Mouse (Mus musculus) right cerebral cortex, postnatal 25 days (tissue): ENCODE measurements at regions not wholly inside any gene's neighbourhood (a gene's known extent, or its start where the extent isn't known, plus 50 kb on each side); places are given as distances from the start of the nearest gene placed in this dataset.

Source experiments
- DNase-seq: peaks from one replicate; pipeline ENCODE4 v3.0.0; 2022

GRCm38 (mm10) chr17:83918413-83919139 lies 70.8 kb upstream of the Haao start:
- no peak for DNase-seq

- DNase-seq, result no peak
Observed at GRCm38 (mm10) chr17:83917781-83918180, 70.0 kb upstream of the Haao start.

- no peak for DNase-seq
Observed at GRCm38 (mm10) chr17:83916684-83917166, 69.0 kb upstream of the Haao start.

DNA sequence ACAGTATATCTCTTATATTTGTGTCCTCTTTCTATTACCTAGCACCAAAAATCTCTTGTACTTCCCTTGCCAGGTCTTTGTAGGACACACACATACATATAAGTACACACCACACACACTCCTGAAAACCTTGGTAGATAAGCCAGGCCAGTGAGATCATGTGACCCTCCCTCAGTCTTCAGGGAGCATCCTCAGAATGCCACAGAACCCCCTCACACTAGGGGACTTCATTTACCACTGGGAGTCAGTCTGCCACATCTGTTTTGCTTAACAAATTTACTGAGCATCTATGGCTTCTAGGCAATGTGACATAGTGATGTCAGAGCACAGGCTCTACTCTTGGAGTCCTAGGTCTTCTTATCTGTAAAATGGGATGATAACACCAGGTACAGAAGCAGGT lies 67.3 kb upstream of the Haao start:
- DNase-seq, result no peak

DNA sequence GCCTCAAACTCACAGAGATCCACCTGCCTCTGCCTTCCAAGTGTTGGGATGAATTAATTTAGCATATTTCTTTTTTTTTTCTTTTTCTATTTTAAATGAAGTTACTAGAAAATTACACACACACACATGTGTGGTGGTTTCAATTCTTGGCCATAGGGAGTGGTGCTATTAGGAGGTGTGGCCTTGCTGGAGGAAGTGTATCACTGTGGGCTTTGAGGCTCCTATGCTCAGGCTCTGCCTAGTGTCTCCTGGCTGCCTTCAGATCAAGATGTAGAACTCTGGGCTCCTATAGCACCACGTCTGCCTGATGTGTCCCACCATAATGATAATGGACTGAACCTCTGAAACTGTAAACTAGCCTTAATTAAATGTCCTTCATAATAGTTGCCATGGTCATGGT lies 66.8 kb upstream of the Haao start:
- no peak for DNase-seq

DNA sequence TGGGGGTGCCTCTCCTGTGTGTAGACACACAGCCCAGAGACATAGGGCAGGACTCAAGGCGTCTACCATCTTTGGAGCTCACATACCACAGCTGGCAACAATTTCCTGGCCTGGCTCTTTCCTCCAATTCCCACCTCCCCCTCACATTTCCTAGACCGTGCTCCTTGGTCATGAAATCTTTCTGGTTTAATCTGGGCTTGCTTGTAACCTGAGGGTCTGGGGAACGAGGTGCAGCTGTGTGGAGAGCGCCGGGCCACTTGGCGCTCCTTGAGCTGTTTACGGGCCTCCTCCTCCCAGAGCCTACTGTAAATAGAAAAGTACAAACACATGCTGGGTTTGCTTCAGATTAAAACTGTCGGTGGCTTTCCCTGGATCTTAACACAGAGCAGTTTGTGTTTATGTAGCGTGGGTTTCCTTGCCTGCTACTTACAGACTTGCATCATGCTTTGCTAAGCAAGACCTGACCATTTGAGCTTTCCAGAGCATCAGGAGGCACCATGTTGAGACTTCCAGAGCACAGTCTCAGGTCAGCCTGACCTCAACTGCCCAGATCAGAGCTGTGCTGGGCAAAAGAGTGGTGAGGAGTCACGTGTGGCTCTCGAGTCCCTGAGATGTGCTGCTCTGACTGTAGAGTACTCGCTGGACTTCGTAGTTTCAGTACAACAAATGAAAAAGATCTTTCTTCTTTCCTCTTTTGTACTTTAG lies 66.1 kb upstream of the Haao start:
- DNase-seq, result no peak

DNA sequence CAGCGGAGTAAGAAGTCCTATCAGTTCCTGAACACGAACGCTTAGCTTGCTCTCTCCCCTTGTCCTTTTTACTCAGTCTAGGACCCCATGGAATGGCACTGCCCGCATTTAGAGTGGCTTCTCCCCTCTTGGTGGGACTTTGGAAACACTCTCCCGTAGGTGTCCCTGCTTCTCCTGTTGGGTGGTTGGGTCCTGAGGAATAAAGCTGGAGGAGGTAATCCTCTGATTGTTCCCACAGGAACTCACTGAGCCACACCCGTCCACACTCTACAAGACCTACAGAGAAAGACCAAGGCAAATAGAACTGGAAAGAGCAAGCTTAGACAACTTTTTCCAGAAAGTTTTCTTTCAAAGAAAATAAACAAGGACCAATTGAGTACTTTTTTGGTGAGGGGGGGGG lies 64.7 kb upstream of the Haao start:
- no peak for DNase-seq

DNA sequence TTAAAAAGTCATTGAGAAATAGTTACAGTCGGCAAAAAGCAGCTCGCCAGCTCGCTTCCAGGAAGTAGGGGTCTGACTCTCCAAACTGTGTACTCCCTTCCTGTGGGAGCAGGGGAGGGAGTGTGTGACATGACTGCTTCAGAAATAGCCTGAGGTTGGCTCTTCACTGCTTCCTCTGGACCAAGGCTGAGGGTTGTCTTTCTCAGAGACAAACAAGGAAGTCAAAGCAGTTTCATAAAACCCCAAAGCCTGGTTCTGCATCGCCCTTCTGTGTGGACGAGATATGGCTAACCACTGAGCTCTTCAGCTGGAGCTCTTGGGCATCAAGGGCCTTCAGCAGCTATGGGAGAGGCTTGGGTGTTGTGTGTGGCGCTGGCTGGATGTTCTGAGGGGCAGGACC lies 61.0 kb upstream of the Haao start:
- no peak for DNase-seq

GRCm38 (mm10) chr17:83907538-83907937 lies 59.8 kb upstream of the Haao start:
- no peak for DNase-seq

DNA sequence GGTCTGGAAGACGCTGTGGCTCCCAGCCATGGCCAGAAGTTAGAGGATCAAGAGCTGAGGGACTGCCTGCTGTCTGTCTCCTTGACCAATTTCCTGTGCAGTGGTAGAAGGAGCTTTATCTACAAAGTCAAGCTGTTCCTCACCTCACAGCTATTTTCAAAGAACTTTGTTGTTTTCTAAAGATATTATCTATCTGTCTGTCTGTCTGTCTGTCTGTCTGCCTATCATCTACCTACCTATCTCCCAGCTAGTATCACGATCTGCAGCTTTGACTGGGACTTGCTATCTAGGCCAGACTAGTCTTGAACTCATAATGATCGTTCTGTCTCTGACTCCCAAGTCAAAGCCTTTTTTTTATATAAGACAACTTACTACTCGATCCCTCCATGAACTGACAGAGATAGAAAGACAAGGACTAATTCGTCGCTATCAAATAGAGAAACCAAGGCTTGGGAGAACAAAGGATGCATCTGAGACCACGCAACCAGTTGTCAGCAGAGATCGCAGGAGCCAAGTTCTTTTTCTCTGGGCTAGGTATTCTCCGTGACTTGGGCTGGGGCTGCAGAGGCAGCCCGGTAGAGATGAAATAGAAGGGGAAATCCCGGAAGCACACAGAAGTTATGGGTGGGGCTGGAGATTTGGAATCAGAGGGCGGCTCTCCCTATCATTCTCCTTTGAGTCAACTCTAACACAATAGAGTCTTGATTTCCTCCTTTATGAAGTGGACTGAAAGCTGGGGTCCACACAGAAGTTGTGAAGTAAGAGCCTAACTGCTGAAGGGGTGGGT lies 59.2 kb upstream of the Haao start:
- no peak for DNase-seq

GRCm38 (mm10) chr17:83903467-83903866 lies 55.7 kb upstream of the Haao start:
- DNase-seq, result peak; percentile 57

DNA sequence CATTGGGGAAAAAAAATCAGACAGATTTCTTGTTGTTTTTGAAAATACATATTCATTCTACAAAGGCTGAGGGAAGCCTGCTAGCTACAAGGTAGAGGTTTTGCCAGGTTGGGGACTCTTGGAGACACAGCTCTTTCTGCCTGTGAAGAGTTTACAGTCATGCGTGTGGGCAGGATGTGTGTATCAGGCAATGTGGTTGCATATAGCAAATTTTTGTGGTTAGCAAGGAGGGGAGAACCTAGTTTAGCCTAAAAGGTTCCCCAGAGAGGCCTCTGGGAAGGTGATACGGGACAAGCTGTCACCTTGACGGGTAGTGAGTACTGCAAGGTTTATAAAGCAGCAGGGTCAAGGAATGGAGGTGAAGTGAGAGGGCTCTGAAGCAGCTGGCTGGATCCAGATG lies 54.8 kb upstream of the Haao start:
- DNase-seq, result no peak

DNA sequence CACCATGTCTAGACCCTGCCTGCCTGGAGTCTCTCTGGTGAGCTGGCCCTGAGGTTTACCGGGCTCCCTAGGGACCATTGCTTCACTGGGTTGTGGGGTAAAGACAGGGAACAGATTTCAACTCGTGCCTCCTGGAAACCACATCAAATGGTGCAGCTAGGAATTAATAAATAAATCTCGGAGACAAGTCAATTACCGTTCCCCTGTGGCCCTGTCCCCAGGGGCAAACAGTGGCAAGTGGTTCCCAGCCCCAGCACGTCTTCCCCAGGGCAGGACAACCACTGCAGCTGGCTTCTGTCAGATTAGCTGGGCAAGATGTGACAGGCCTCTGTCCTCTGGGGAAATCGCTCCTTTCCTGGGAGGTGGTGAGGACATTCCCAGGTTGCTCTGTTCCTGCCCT lies 54.3 kb upstream of the Haao start:
- no peak for DNase-seq

GRCm38 (mm10) chr17:83899588-83900152 lies 51.9 kb upstream of the Haao start:
- no peak for DNase-seq

DNA sequence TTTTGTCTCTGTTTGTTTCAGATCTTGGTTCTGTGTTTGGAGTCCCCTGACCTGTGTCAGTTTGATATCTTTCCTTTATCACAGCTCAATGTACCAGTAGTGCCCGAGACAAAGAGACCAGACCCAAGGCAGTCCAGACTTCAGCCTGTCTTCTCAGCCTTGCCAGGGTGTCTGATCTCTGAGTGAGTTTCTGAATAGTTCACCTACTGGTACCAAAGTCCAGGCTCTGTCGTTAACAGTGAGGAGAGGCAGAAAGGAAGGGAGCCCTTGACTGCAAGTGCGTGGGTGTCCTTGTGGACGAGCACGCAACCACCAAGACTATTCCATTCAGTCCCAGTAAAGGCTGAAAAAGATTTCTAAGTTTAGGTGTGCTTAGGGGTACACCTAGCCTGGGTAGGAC lies 50.8 kb upstream of the Haao start:
- DNase-seq, result no peak
